Mouse (Mus musculus) brain, embryonic 18.5 days (tissue): ENCODE measurements around the gene Gm21488.
"Not testable (repeated sequence)": the region's sequence is repeated elsewhere in the genome, so short reads cannot be mapped to it uniquely, and the experiment has no call there.

Experiments used
- DNase-seq: peaks from one replicate; pipeline ENCODE4 v3.0.0-alpha.2; 2012; ENCODE audit warnings: low read depth, low spot score

Gene Gm21488

DNA sequence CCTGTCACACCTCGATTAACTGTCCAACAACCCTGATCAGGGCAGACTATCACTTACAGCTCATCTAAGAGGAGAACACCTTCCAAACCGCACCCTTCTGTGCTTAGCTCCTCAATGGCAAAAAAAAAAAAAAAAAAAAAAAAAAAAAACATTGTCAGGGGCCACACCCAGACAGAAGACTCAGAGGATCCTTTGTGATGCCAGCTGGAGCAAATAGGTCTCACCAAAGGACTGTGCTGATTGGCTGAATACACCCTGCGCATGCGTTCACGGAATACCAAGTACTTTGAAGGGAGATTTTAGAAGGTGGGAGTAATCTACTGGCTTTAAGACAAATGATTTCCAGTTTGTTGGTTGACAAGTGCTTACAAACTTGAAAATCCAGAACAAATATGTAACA is at the start of gene Gm21488:
Gene Gm21488 (minus strand): TSS at position 101 of the 400 bp plus-strand sequence.
- DNase-seq, result not testable (repeated sequence)
